Mouse (Mus musculus) CH12.LX (cell line): ENCODE measurements around the gene Pck1. TPM values are rescaled to one million over a fixed set of nuclear protein-coding genes. Genes with fewer than 3 reads are reported as not detected.

Experiments used
- DNase-seq: peaks from one replicate; pipeline ENCODE4 v3.0.0-alpha.2; 2013; ENCODE audit errors: extremely low read depth
- H3K27ac ChIP-seq: 2 replicates; pipeline ENCODE4 v1.5.1; 2012; ENCODE audit warnings: low read depth, mild to moderate bottlenecking, control low read depth, moderate library complexity; ENCODE audit not compliant: insufficient read depth
- H3K27me3 ChIP-seq: replicated peaks from 2 replicates; pipeline ENCODE3; 2012; ENCODE audit warnings: inconsistent platforms
- H3K36me3 ChIP-seq, 2 experiments: replicated peaks in 1 of 2; 2 replicates each; pipeline versions ENCODE3 to v1.6.1; 2012; ENCODE audit warnings: inconsistent platforms in 1 of 2, low read length in 1 of 2, mild to moderate bottlenecking in 1 of 2, mixed read lengths in 1 of 2, moderate library complexity in 1 of 2; ENCODE audit not compliant: control insufficient read depth in 1 of 2, insufficient read depth in 1 of 2
- H3K4me1 ChIP-seq, 2 experiments: 2 replicates each; pipeline ENCODE4 v1.6.1; 2012; ENCODE audit warnings: inconsistent platforms in 1 of 2, moderate library complexity in 1 of 2; ENCODE audit not compliant: insufficient read depth in 2 of 2, control insufficient read depth in 1 of 2
- H3K4me2 ChIP-seq: 2 replicates; pipeline ENCODE4 v1.6.1; 2012; ENCODE audit warnings: low read depth, mild to moderate bottlenecking, control low read depth; ENCODE audit not compliant: poor library complexity, insufficient read depth, severe bottlenecking
- H3K4me3 ChIP-seq, 3 experiments: fragments of 150-350 bp in 1 of 3; sonication (generic) in 1 of 3; replicated peaks in 1 of 3; 2 replicates each; pipeline versions ENCODE3 to v1.5.1; 2011 to 2012; ENCODE audit warnings: low read depth in 2 of 3, low read length in 2 of 3, mild to moderate bottlenecking in 2 of 3, moderate library complexity in 2 of 3, control low read depth in 1 of 3, improper control_type of control experiment in 1 of 3, inconsistent platforms in 1 of 3, mixed read lengths in 1 of 3; ENCODE audit not compliant: poor library complexity in 1 of 3
- H3K79me2 ChIP-seq: replicated peaks from 2 replicates; pipeline ENCODE4 v1.6.1; 2012; ENCODE audit warnings: mild to moderate bottlenecking, moderate library complexity; ENCODE audit not compliant: control insufficient read depth, poor library complexity, insufficient read depth, severe bottlenecking; ENCODE audit errors: extremely low read depth
- H3K9ac ChIP-seq: 2 replicates; pipeline ENCODE4 v1.6.1; 2012; ENCODE audit warnings: low read depth, mild to moderate bottlenecking, control low read depth, moderate library complexity; ENCODE audit not compliant: insufficient read depth
- H3K9me3 ChIP-seq: replicated peaks from 2 replicates; pipeline ENCODE3; 2012; ENCODE audit warnings: low read length, inconsistent platforms, mixed read lengths
- BHLHE40 ChIP-seq: IDR thresholded peaks from 2 replicates; pipeline ENCODE4 v1.6.1; 2011; ENCODE audit warnings: mild to moderate bottlenecking, low read depth, low read length, improper control_type of control experiment
- CHD1 ChIP-seq: IDR thresholded peaks from 2 replicates; pipeline ENCODE4 v1.6.1; 2012; ENCODE audit warnings: low read depth, low read length, improper control_type of control experiment, inconsistent platforms
- CHD2 ChIP-seq: IDR thresholded peaks from 2 replicates; pipeline ENCODE4 v1.6.1; 2011; ENCODE audit warnings: low read length, improper control_type of control experiment
- E2F4 ChIP-seq: IDR thresholded peaks from 2 replicates; pipeline ENCODE4 v1.6.1; 2011; ENCODE audit warnings: low read depth, low read length, improper control_type of control experiment; ENCODE audit not compliant: insufficient replicate concordance
- ELF1 ChIP-seq: IDR thresholded peaks from 2 replicates; pipeline ENCODE4 v1.6.1; 2014; ENCODE audit warnings: low read depth, mild to moderate bottlenecking, inconsistent platforms, low read length, improper control_type of control experiment
- ETS1 ChIP-seq: conservative IDR thresholded peaks from 2 replicates; pipeline ENCODE4 v1.6.1; 2012; ENCODE audit warnings: low read depth, mild to moderate bottlenecking, inconsistent platforms, low read length, improper control_type of control experiment, moderate library complexity
- KAT2A ChIP-seq: IDR thresholded peaks from 2 replicates; pipeline ENCODE4 v1.6.1; 2012; ENCODE audit warnings: low read length, improper control_type of control experiment, inconsistent platforms; ENCODE audit not compliant: insufficient replicate concordance
- MAX ChIP-seq: IDR thresholded peaks from 2 replicates; pipeline ENCODE4 v1.6.1; 2011; ENCODE audit warnings: low read length, improper control_type of control experiment
- POLR2A ChIP-seq: IDR thresholded peaks from 2 replicates; pipeline ENCODE4 v1.6.1; 2011; ENCODE audit warnings: low read depth, mild to moderate bottlenecking, improper control_type of control experiment, low read length
- SIN3A ChIP-seq: IDR thresholded peaks from 2 replicates; pipeline ENCODE4 v1.6.1; 2012; ENCODE audit warnings: low read length, improper control_type of control experiment, inconsistent platforms
- SMC3 ChIP-seq: IDR thresholded peaks from 2 replicates; pipeline ENCODE4 v1.6.1; 2011; ENCODE audit warnings: low read depth, low read length, improper control_type of control experiment
- TBP ChIP-seq: conservative IDR thresholded peaks from 2 replicates; pipeline ENCODE4 v1.6.1; 2011; ENCODE audit warnings: low read depth, low read length, improper control_type of control experiment
- TCF12 ChIP-seq: IDR thresholded peaks from 2 replicates; pipeline ENCODE4 v1.6.1; 2014; ENCODE audit warnings: low read depth, mild to moderate bottlenecking, inconsistent platforms, low read length, improper control_type of control experiment
- USF1 ChIP-seq: IDR thresholded peaks from 2 replicates; pipeline ENCODE4 v1.6.1; 2014; ENCODE audit warnings: low read depth, mild to moderate bottlenecking, inconsistent platforms, low read length, improper control_type of control experiment
- USF2 ChIP-seq: conservative IDR thresholded peaks from 2 replicates; pipeline ENCODE4 v1.6.1; 2011; ENCODE audit warnings: low read depth, low read length, improper control_type of control experiment
- ZC3H11A ChIP-seq: IDR thresholded peaks from 2 replicates; pipeline ENCODE4 v1.6.1; 2012; ENCODE audit warnings: low read depth, mild to moderate bottlenecking, inconsistent platforms, low read length, improper control_type of control experiment
- ZNF384 ChIP-seq: IDR thresholded peaks from 2 replicates; pipeline ENCODE4 v1.6.1; 2012; ENCODE audit warnings: low read depth, low read length, improper control_type of control experiment, inconsistent platforms
- dilution Hi-C: fragments of 300-500 bp; cut with MboI; formaldehyde crosslinking; loops from 2 replicates; pipeline ENCODE4 v1.14.3; 2020; ENCODE audit warnings: low sequenced_read_pairs; ENCODE audit not compliant: extremely low pct_unique_long_range_greater_than_20kb, extremely low pct_ligation_motif_present
- in situ Hi-C: fragments of 300-500 bp; cut with MboI; formaldehyde crosslinking; loops from 3 replicates; pipeline ENCODE4 v1.14.3; 2019; ENCODE audit warnings: low sequenced_read_pairs, low pct_ligation_motif_present, low pct_unique_long_range_greater_than_20kb, mixed read lengths
- polyA plus RNA-seq: library from polyadenylated mRNA; unstranded; fragments of >175 nt; gene quantifications from 2 replicates; pipeline ENCODE4 v1.2.1, GENCODE M21; 2012; ENCODE audit warnings: low read depth; ENCODE audit not compliant: insufficient read length
- total RNA-seq, 2 experiments: library from RNA; depleted of rRNA; stranded (reverse); fragments of 300-350 nt in 1 of 2; fragments of >200 nt in 1 of 2; gene quantifications; 2 replicates each; pipeline ENCODE4 v1.2.3; 2012 to 2014

The Pck1 gene
- total and polyA plus RNA-seq, 3 experiments, result 0.08 to 0.13 (median 0.11) TPM

DNA sequence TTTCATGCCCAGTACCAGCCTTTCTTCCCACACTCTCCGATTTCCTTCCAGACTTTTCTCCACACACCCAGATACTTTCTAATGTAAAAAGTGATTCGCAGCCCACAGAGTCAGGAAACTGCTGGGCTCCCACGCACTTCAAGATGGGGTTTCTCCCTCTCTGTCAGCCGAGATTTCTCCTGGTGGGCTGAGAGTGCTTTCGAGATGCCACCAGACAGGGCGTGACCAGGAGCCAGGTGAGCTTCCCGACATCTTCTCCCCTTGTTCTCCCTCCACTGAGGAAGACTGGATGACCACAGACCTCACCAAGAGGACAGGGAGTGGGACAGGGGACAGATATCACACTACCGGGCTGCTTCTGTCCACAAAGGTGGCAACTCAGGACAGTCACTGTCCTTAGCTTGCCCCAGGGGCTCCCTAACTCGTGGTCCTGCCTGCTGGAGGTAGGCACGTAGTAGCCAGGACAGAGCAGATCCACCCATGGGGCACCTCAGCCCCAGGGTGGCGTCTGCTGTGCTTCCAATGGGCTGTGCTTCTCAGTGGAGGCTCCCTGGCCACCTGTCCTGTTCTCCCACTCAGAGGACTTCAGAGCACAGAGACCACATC lies 31.7 kb downstream of the Pck1 start:
- dilution Hi-C loops (no loop called here), in situ Hi-C loops (loop anchor here (5.0 to 25.0 kb wide), 2 partner anchors 77 to 347 kb away; no protein-coding TSS in a partner anchor)
- Histone ChIP-seq H3K4me1 (peaks cover 5 to 44% of the 10 kb centered on the region in 2 experiments; a peak in 3 of 4 replicates), H3K27me3 (peaks cover 73% of the 10 kb centered on the region), H3K9ac (no peak overlapping the region), H3K4me2 (no peak overlapping the region), H3K79me2 (no peaks in the 10 kb centered on the region), H3K36me3 (no peaks in the 10 kb centered on the region), H3K27ac (no peak overlapping the region)
- DNase-seq, result no peak
- no peak for TF ChIP-seq ELF1
- TF ChIP-seq ZC3H11A, result no peak
- TF ChIP-seq SMC3, result no peak
- no peak for TF ChIP-seq KAT2A
- TF ChIP-seq SIN3A, result no peak
- TF ChIP-seq ETS1, result no peak
- TF ChIP-seq POLR2A, result no peak
- TF ChIP-seq MAX, result no peak
- TF ChIP-seq BHLHE40, result no peak
- no peak for TF ChIP-seq USF2
- no peak for TF ChIP-seq CHD2
- TF ChIP-seq TBP, result no peak
- TF ChIP-seq CHD1, result no peak
- no peak for TF ChIP-seq ZNF384
- TF ChIP-seq TCF12, result no peak
- TF ChIP-seq, all 38 proteins: peak for 0
- H3K4me3 ChIP-seq, result no peak overlapping the region
- H3K9me3 ChIP-seq, result no peaks in the 10 kb centered on the region

DNA sequence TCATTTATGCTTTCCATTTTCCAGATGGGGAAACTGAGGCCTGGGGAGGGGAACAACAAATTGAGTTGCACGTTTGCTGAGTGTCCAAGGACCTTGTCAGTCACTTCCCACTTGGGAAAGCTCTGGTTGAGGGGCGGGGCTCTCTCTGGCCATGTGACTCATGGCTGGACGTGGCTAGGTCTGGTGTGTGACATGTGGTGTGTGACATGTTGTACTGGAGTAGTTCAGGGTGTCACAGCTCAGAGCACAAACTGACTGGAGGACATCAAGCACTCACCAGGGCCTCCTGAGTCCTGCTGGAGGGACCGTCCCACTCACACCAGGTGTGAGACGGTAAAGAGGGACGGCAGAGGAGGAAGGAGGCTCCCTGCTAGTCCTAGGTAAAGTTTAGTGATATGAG lies 32.4 kb downstream of the Pck1 start:
- Histone ChIP-seq H3K9ac (no peak overlapping the region), H3K4me3 (no peak overlapping the region), H3K79me2 (no peaks in the 10 kb centered on the region), H3K27me3 (peaks cover 68% of the 10 kb centered on the region), H3K9me3 (no peaks in the 10 kb centered on the region), H3K4me2 (no peak overlapping the region), H3K27ac (no peak overlapping the region), H3K4me1 (peaks cover 5 to 41% of the 10 kb centered on the region in 2 experiments; a peak in 3 of 4 replicates), H3K36me3 (no peaks in the 10 kb centered on the region)
- dilution Hi-C loops (no loop called here), in situ Hi-C loops (loop anchor here (25.0 kb wide), 1 partner anchor 348 kb away; no protein-coding TSS in a partner anchor)
- no peak for TF ChIP-seq SMC3
- peak; percentile 25 for TF ChIP-seq USF1
- no peak for TF ChIP-seq E2F4
- TF ChIP-seq ZC3H11A, result no peak
- peak; percentile 27 for DNase-seq
